Mouse (Mus musculus): ENCODE measurements around the gene Ciita.

- no peak for TF ChIP-seq MAX (IDR thresholded peaks at IDR 0.05; ENCODE audit: low read length)
- peak in 1 of 2 experiments; percentile 59; a peak in 2 of 4 replicates for TF ChIP-seq CTCF (conservative IDR thresholded peaks at IDR 0.05 in 1 of 2, IDR thresholded peaks at IDR 0.05 in 1 of 2; ENCODE audit: low read depth in 2 of 2, low read length in 2 of 2)
- no peak for TF ChIP-seq POLR2A (IDR thresholded peaks at IDR 0.05; ENCODE audit: low read depth, low read length)
- no peak for TF ChIP-seq ZNF384 (IDR thresholded peaks at IDR 0.05; ENCODE audit: low read depth, low read length)
- TF ChIP-seq UBTF (IDR thresholded peaks at IDR 0.05; ENCODE audit: low read depth, low read length): no peak
- TF ChIP-seq MXI1 (IDR thresholded peaks at IDR 0.05; ENCODE audit: low read depth, low read length): no peak
- TF ChIP-seq MEF2A (IDR thresholded peaks at IDR 0.05; ENCODE audit: borderline replicate concordance, low read depth, low read length): no peak
- TF ChIP-seq MAFK (IDR thresholded peaks at IDR 0.05; ENCODE audit: insufficient replicate concordance, low read length): no peak
- TF ChIP-seq USF2 (conservative IDR thresholded peaks at IDR 0.05; ENCODE audit: low read depth, low read length): no peak
- TF ChIP-seq POLR2AphosphoS2 (IDR thresholded peaks at IDR 0.05; ENCODE audit: low read depth, low read length): no peak
Measured at GRCm38 (mm10) chr16:10540763-10541597, 61.1 kb downstream of the Ciita start.

Measured in CH12.LX (cell line).